Mouse (Mus musculus) liver, embryonic 12.5 days (tissue): ENCODE data around the gene Mpzl3. TPM values are rescaled to one million over a fixed set of nuclear protein-coding genes. Genes with fewer than 3 reads are reported as not detected.
"Not testable (repeated sequence)": the region's sequence is repeated elsewhere in the genome, so short reads cannot be mapped to it uniquely, and the experiment has no call there.

Source experiments
- ATAC-seq: fragments of 200-750 bp; cut with Nextera tagmentation; 2 replicates; pipeline ENCODE4 v1.8.0; 2017; ENCODE audit warnings: moderate number of reproducible peaks, mild to moderate bottlenecking, moderate library complexity
- H3K27ac ChIP-seq: fragments of 300-500 bp; sonication (generic); 2 replicates; pipeline ENCODE4 v1.5.1; 2016; ENCODE audit warnings: mild to moderate bottlenecking
- H3K27me3 ChIP-seq: fragments of 300-500 bp; sonication (generic); replicated peaks from 2 replicates; pipeline ENCODE4 v1.6.1; 2016; ENCODE audit warnings: mild to moderate bottlenecking, moderate library complexity
- H3K36me3 ChIP-seq: fragments of 300-500 bp; sonication (generic); 2 replicates; pipeline ENCODE4 v1.6.1; 2016; ENCODE audit warnings: mild to moderate bottlenecking, moderate library complexity
- H3K4me1 ChIP-seq: fragments of 300-500 bp; sonication (generic); 2 replicates; pipeline ENCODE4 v1.6.1; 2016
- H3K4me2 ChIP-seq: fragments of 300-500 bp; sonication (generic); 2 replicates; pipeline ENCODE4 v1.6.1; 2016; ENCODE audit warnings: mild to moderate bottlenecking, moderate library complexity
- H3K4me3 ChIP-seq: fragments of 300-500 bp; sonication (generic); 2 replicates; pipeline ENCODE4 v1.5.1; 2016; ENCODE audit warnings: mild to moderate bottlenecking, moderate library complexity
- H3K9ac ChIP-seq: fragments of 300-500 bp; sonication (generic); 2 replicates; pipeline ENCODE4 v1.6.1; 2016; ENCODE audit warnings: mild to moderate bottlenecking, moderate library complexity
- H3K9me3 ChIP-seq: fragments of 300-500 bp; sonication (generic); replicated peaks from 2 replicates; pipeline ENCODE4 v1.6.1; 2016; ENCODE audit warnings: mild to moderate bottlenecking, moderate library complexity
- WGBS: fragments of 180-500 bp; shearing (Covaris S2); methylation state at CpG from one replicate; pipeline ENCODE4 v1.1.7; 2016; ENCODE audit not compliant: insufficient replicate concordance; 5-methylcytosine and 5-hydroxymethylcytosine counted together
- polyA plus RNA-seq: library from polyadenylated mRNA; unstranded; fragments of >200 nt; fragmentation: Nextera tagmentation; extraction: Ambion mirVana; gene quantifications from 2 replicates; pipeline ENCODE4 v1.2.1, GENCODE M21; 2016

Mpzl3 gene
- polyA plus RNA-seq, 1 experiment from 2014 or later, result 1.1 TPM

GRCm38 (mm10) chr9:45027376-45027775 is 27.6 kb upstream of the Mpzl3 start:
- Histone ChIP-seq H3K27ac (no peak overlapping the region), H3K4me1 (no peaks in the 10 kb centered on the region), H3K36me3 (no peaks in the 10 kb centered on the region), H3K9me3 (no peaks in the 10 kb centered on the region), H3K27me3 (peaks cover 62% of the 10 kb centered on the region), H3K4me2 (no peak overlapping the region), H3K4me3 (no peak overlapping the region), H3K9ac (no peak overlapping the region)
- ATAC-seq, result no peak
- WGBS, result 46% methylated on average over 8 of the region's 8 CpGs

DNA sequence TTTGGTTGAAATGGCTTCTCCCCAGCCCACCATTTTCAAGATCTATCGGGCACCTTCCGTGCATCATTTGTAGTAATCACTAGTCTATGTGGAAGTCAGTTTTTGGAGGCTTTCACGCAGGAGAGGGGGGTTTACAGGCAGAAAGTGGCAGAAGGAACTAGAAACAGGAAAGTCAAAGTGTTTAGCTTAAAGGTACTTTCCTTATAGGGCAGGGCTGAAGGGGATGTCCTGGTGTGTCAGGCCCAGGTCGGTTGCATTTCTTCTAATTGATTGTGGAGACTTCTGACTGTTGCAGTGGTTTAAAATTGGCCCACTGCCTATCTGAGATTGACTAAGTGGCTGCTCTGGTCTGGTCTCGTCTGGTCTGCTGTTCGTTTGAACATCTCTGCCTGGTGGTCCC is 24.6 kb upstream of the Mpzl3 start:
- Histone ChIP-seq H3K4me1 (no peaks in the 10 kb centered on the region), H3K36me3 (no peaks in the 10 kb centered on the region), H3K4me2 (no peak overlapping the region), H3K9me3 (no peaks in the 10 kb centered on the region), H3K27me3 (peaks cover 60% of the 10 kb centered on the region), H3K4me3 (no peak overlapping the region), H3K27ac (no peak overlapping the region), H3K9ac (no peak overlapping the region)
- WGBS, result 59% methylated on average over 6 of the region's 6 CpGs
- ATAC-seq, result no peak

- ATAC-seq, result no peak
- Histone ChIP-seq H3K9me3 (no peaks in the 10 kb centered on the region), H3K9ac (no peak overlapping the region), H3K36me3 (no peaks in the 10 kb centered on the region), H3K4me3 (no peak overlapping the region), H3K27ac (no peak overlapping the region), H3K4me1 (no peaks in the 10 kb centered on the region), H3K27me3 (peaks cover 51% of the 10 kb centered on the region), H3K4me2 (no peak overlapping the region)
- WGBS, result 61% methylated on average over 2 of the region's 2 CpGs
Measured at GRCm38 (mm10) chr9:45032261-45032660, 22.7 kb upstream of the Mpzl3 start.

DNA sequence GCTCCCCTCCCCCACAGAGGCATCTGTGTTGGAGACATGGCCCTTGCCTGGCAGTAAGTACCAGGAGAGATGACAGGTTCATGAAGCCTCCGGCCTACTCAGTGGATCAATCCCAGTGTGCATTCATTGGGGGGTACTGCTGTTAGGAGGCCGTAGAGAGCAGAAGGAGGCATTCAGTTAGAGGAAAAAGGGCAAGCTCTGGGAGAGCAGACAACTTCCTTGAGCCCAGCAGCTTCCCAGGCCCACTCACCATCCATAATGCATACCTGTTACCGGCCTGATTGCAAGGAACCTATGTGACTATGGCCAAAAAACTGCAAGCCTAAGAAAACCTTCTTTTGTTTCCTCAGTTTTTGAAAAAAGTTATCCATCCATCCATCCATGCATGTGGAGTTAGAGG is 20.5 kb upstream of the Mpzl3 start:
- no peaks in the 10 kb centered on the region for H3K9me3 ChIP-seq
- H3K27ac ChIP-seq, result no peak overlapping the region
- 53% methylated on average over 3 of the region's 3 CpGs for WGBS
- H3K4me3 ChIP-seq, result no peak overlapping the region
- no peak for ATAC-seq
- H3K27me3 ChIP-seq, result peaks cover 44% of the 10 kb centered on the region
- H3K9ac ChIP-seq, result no peak overlapping the region
- H3K4me2 ChIP-seq, result no peak overlapping the region
- H3K36me3 ChIP-seq, result no peaks in the 10 kb centered on the region
- H3K4me1 ChIP-seq, result no peaks in the 10 kb centered on the region

GRCm38 (mm10) chr9:45037803-45038202 is 17.2 kb upstream of the Mpzl3 start:
- H3K27ac ChIP-seq, H3K4me3 ChIP-seq, ATAC-seq, H3K9me3 ChIP-seq, H3K4me2 ChIP-seq, H3K9ac ChIP-seq, H3K36me3 ChIP-seq: not testable (repeated sequence)
- Histone ChIP-seq H3K27me3 (peaks cover 62% of the 10 kb centered on the region), H3K4me1 (peaks cover 17% of the 10 kb centered on the region; the same call in 1 of the 2 replicates)
- WGBS, result 27% methylated on average over 1 of the region's 1 CpGs

- Histone ChIP-seq H3K9ac (no peak within 1 kb of the TSS), H3K27ac (no peak within 1 kb of the TSS), H3K27me3 (peaks cover 79% of the 10 kb centered on the region), H3K4me1 (peaks cover 17% of the 10 kb centered on the region; the same call in 1 of the 2 replicates), H3K9me3 (no peaks in the 10 kb centered on the region), H3K4me3 (peak within 1 kb of the TSS; percentile 13; the same call in 1 of the 2 replicates), H3K36me3 (no peaks in the 10 kb centered on the region), H3K4me2 (peak within 1 kb of the TSS; percentile 47)
- no peak for ATAC-seq
- WGBS, result 51% methylated on average over 5 of the region's 5 CpGs
Measured at GRCm38 (mm10) chr9:45039499-45039898, 15.5 kb upstream of the Mpzl3 start, which contains the start of gene Mpzl2. TSS of gene Mpzl2 (plus strand) at chr9:45039799.

GRCm38 (mm10) chr9:45040066-45040845 is 14.7 kb upstream of the Mpzl3 start:
- ATAC-seq, result no peak
- no peak overlapping the region for H3K9ac ChIP-seq
- peaks cover 83% of the 10 kb centered on the region for H3K27me3 ChIP-seq
- H3K9me3 ChIP-seq, result no peaks in the 10 kb centered on the region
- no peak overlapping the region for H3K27ac ChIP-seq
- peak overlapping the region; percentile 13; the same call in 1 of the 2 replicates for H3K4me3 ChIP-seq
- H3K4me1 ChIP-seq, result peaks cover 17% of the 10 kb centered on the region; the same call in 1 of the 2 replicates
- WGBS, result 15% methylated on average over 14 of the region's 14 CpGs
- H3K4me2 ChIP-seq, result peak overlapping the region; percentile 47
- H3K36me3 ChIP-seq, result no peaks in the 10 kb centered on the region

DNA sequence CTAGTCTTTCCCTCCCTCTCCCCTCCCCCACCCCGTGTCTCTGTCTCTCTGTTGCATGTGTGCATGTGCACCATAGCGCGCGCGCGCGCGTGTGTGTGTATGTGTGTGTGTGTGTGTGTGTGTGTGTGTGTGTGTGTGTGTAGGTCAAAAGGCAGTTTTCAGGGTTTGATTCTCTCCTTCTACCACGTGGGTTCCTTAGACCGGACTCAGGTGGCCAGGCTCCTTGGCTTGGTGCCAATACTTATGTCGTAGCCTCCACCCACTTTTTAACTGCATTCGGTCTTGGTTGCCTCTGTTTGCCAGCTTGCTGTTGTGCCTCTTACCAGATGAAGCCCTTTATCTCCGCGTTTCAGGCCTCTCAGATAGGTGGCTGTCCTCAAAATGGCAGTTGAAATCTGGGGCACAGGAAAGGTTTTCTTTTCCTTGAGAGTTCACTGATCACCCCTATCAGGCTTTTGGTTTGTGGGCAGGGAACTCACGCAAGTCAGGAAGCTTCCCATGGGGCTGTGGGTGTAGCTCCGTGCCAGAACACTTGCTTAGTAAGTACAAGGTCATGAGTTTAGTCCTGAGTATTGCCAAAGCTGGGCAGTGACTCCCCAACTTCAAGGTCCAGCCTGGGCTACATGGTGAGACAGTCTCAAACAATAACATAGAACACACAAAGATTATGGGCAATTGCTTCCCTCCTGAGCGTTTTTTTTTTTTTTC is 13.7 kb upstream of the Mpzl3 start:
- no peaks in the 10 kb centered on the region for H3K36me3 ChIP-seq
- H3K9me3 ChIP-seq, result no peaks in the 10 kb centered on the region
- 0 out of 2 replicates have a peak overlapping the region, but pooled peaks have one; percentile 13 for H3K4me3 ChIP-seq
- H3K4me2 ChIP-seq, result peak overlapping the region; percentile 47
- 27% methylated on average over 17 of the region's 17 CpGs for WGBS
- H3K9ac ChIP-seq, result no peak overlapping the region
- H3K27ac ChIP-seq, result no peak overlapping the region
- H3K27me3 ChIP-seq, result peaks cover 78% of the 10 kb centered on the region
- peaks cover 17% of the 10 kb centered on the region; the same call in 1 of the 2 replicates for H3K4me1 ChIP-seq
- ATAC-seq, result peak; percentile 21; the same call in 1 of the 2 replicates

DNA sequence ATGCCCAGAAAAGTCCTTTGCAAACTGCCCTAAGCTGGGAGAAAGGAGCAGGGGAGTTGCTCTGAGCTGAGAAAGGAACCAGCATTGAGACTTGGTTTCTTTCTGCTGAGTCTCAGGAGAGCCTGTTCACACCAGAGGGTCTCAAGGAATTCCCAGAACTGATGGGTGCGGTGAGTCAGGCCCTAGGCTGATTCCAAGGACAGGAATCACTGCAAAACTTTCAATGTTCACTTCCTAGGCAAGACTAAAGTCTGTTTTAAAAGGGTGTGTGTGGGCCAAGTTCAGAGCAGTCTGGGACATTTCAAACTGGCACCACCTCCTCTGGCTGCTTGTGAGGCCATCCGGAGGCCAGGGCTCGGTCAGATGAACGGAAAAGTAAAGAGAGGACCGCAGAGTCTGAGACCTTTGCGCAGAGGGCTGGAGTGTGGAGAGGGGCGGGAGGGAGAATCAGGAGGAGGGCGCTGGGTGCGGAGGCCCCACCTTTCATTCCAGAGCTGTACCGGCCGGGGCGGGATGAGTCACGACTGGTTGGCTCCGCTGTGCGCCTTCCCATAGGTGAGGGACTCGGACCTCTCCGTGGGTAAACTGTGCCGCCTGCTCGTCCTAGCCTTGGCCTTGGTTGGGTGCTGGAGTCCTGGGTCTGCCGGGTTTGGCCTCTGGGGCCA is 12.8 kb upstream of the Mpzl3 start:
- Histone ChIP-seq H3K4me1 (peaks cover 17% of the 10 kb centered on the region; the same call in 1 of the 2 replicates), H3K27me3 (peaks cover 73% of the 10 kb centered on the region), H3K4me3 (peak overlapping the region; percentile 34), H3K36me3 (no peaks in the 10 kb centered on the region), H3K9me3 (no peaks in the 10 kb centered on the region), H3K4me2 (peak overlapping the region; percentile 45), H3K27ac (no peak overlapping the region), H3K9ac (no peak overlapping the region)
- WGBS, result 1% methylated on average over 20 of the region's 20 CpGs
- peak; percentile 84 for ATAC-seq

- H3K36me3 ChIP-seq, result no peaks in the 10 kb centered on the region
- no peaks in the 10 kb centered on the region for H3K9me3 ChIP-seq
- WGBS, result 4% methylated on average over 10 of the region's 10 CpGs
- no peak for ATAC-seq
- peaks cover 17% of the 10 kb centered on the region; the same call in 1 of the 2 replicates for H3K4me1 ChIP-seq
- 0 out of 2 replicates have a peak overlapping the region, but pooled peaks have one; percentile 4 for H3K9ac ChIP-seq
- peak overlapping the region; percentile 34 for H3K4me3 ChIP-seq
- H3K27me3 ChIP-seq, result peaks cover 74% of the 10 kb centered on the region
- peak overlapping the region; percentile 45 for H3K4me2 ChIP-seq
- H3K27ac ChIP-seq, result no peak overlapping the region
Measured at GRCm38 (mm10) chr9:45042947-45043346, 12.0 kb upstream of the Mpzl3 start.

DNA sequence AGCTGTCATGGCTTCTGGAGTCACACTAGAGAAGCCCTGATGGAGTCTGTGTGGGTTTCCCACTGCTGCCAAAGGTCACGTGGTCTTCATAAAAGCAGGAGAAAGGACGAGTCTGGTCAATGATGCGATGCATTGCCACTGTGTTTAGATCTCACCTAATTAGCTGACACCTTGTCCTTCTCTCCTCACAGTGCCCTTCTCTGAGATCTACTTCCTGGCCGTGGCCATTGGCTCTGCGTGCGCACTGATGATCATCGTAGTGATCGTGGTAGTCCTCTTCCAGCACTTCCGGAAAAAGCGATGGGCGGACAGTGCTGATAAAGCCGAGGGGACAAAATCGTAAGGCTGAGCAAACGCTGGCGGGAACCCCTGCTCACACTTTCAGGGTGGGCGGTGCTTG is 8.0 kb upstream of the Mpzl3 start:
- Histone ChIP-seq H3K9ac (no peak overlapping the region), H3K27me3 (peaks cover 39% of the 10 kb centered on the region), H3K4me2 (no peak overlapping the region), H3K4me3 (no peak overlapping the region), H3K36me3 (no peaks in the 10 kb centered on the region), H3K4me1 (peaks cover under 1% of the 10 kb centered on the region; the same call in 1 of the 2 replicates), H3K9me3 (no peaks in the 10 kb centered on the region), H3K27ac (no peak overlapping the region)
- WGBS, result 64% methylated on average over 16 of the region's 16 CpGs
- ATAC-seq, result no peak
